Mouse (Mus musculus): ENCODE results near the gene Vmn1r47.
"Not testable (repeated sequence)": the region's sequence is repeated elsewhere in the genome, so short reads cannot be mapped to it uniquely, and the experiment has no call there.

The Vmn1r47 gene

GRCm38 (mm10) chr6:90015847-90016246 lies at the start of gene Vmn1r47:
TSS of gene Vmn1r47 (plus strand) at chr6:90016147.
- in situ Hi-C loops (cut with MseI, MboI): not testable (repeated sequence)

- in situ Hi-C loops (cut with MseI, MboI): loop anchor here in 1 of 2 experiments (5.0 kb wide), 1 partner anchor 84 kb away; the partner anchor contains the start of gene Vmn1r44
Measured at GRCm38 (mm10) chr6:89966341-89966740, 49.6 kb upstream of the Vmn1r47 start.

DNA sequence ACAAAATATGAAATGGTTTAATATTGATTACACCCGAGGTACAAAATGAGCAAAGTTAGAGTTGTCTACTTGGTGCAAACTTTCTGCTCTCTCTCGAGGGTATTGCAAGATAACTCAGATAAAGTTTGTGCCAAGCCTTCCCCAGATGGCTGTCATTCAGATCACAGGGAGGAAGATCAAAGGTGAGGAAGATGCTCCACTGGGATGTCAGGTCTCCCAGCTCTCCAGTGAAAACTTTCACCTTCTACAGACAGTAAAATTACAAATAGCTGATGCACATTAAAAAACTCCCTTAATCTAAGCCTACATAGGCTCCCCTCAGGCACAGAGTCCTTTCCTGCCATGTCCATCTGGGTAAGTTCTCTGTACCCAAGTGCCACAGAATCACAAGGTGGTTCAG lies 46.9 kb upstream of the Vmn1r47 start, which contains the start of gene Vmn1r46:
Vmn1r46 (plus strand) TSS at position 301 of the 400 bp plus-strand sequence.
- in situ Hi-C loops (cut with MseI, MboI): loop anchor here in 1 of 2 experiments (5.0 kb wide), 1 partner anchor 87 kb away; the partner anchor contains the start of gene Vmn1r44

DNA sequence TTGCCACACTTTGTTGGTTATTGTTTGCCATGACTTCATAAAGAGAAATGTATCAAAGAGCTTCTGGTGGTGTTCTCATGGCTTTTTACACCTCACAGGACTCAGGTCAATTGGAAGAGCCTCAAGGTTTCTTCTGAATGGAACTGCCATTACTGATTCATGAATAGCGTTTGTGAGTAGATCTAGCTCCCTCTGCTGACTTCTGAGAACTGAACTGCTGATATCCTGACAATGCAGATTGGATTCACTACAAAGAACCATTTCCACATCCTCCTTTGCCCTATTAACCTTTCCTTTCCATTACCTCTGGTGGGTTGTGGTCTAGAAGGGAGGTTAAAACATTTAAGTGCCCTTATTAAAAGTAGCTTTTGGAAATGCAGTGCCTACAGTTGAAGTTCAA lies 30.0 kb upstream of the Vmn1r47 start:
- in situ Hi-C loops (cut with MseI, MboI): loop anchor here (10.0 kb wide), 2 partner anchors 301 to 311 kb away; no protein-coding TSS in a partner anchor

DNA sequence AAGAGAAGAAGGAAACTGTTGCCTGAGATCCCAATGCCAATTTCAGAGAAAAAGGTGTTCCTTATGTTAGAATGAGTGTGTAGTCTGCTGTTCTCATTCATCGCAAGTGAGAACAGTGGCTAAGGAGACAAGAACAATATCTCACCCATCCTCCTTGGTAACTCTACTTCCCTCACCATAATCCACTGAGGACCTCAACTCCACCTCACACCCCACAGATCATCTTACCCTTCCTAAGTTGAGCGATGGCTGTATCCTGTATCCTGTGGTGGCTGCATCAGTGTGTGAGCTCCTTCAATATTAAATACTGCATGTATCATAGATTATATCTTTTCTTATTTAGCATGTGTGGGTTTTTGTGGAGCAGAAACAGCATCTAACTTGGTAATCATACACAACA lies 20.8 kb downstream of the Vmn1r47 start, which contains the start of gene Vmn1r48:
Vmn1r48 (minus strand) TSS at position 101 of the 400 bp plus-strand sequence.
- in situ Hi-C loops (cut with MseI, MboI): not testable (repeated sequence)
